Mouse (Mus musculus): Measurements from ENCODE around the gene Mslnl.

DNA sequence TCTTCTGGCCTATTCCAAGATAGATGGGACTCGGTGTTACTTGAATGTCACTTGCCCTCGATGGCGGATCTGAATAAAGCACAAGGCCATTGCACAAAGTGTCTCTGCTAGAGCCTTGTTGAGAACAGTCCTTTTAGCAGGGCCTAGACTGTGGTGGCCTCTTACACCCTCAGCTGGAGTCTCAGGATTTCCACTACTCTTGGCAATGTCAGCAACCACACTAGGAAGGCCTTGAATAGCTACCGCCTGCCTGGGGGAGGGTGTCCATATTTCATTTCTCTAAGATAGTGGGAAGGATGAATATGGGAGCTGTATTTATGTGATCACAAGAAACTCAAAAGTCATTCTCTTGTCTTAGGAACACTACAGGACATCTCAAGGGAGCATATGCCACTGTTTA lies 12.4 kb downstream of the Mslnl start:
- TF ChIP-seq POLR2A (IDR thresholded peaks at IDR 0.05; ENCODE audit: insufficient read depth, low read length) (no peak), CTCF (IDR thresholded peaks at IDR 0.05; ENCODE audit: low read depth, low read length) (no peak)
